Mouse (Mus musculus): ENCODE measurements around the gene Ap5m1. TPM values are rescaled to one million over a fixed set of nuclear protein-coding genes. Genes with fewer than 3 reads are reported as not detected.

Gene Ap5m1
- total and polyA plus RNA-seq, 2 experiments, result 6.7 to 15.7 TPM

DNA sequence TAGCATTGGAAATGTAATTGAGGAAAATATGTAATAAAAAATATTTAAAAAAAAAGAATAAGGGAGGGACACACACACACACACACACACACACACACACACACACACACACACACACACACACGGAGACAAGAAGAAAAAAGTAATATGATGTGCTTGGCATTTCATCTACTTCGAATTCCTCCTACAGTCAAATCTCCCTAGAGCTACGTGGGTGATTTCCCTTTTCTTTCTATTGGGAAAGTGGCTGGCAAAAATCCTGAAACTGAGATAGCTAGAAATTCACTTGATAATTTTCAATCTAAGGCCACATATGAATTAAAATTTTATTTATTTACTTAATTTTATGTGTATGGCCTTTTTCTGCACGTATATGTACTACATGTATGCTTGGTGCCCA is 20.3 kb upstream of the Ap5m1 start:
- Histone ChIP-seq H3K27ac (replicated peaks; ENCODE audit: insufficient read depth, low read depth, low read length) (no peak overlapping the region), H3K4me1 (ENCODE audit: control insufficient read depth, insufficient read depth, low read length) (no peaks in the 10 kb centered on the region), H3K27me3 (ENCODE audit: control insufficient read depth, insufficient read depth, low read length) (no peaks in the 10 kb centered on the region), H3K79me2 (ENCODE audit: control insufficient read depth, insufficient read depth, low read length) (no peaks in the 10 kb centered on the region; the same call in 1 of the 2 replicates), H3K9ac (ENCODE audit: low read depth, low read length) (no peak overlapping the region), H3K4me3 (ENCODE audit: insufficient read depth, low read depth, low read length) (no peak overlapping the region), H3K36me3 (ENCODE audit: control insufficient read depth, insufficient read depth, low read length) (peaks cover 4% of the 10 kb centered on the region; the same call in 1 of the 2 replicates)
- WGBS, result 94% methylated on average over 4 of the region's 4 CpGs
- TF ChIP-seq CTCF (IDR thresholded peaks at IDR 0.05; ENCODE audit: low read depth, low read length) (no peak), POLR2A (IDR thresholded peaks at IDR 0.05; ENCODE audit: extremely low read depth, insufficient read depth, low read length) (no peak)
- no peak for DNase-seq (ENCODE audit: extremely low read depth, low read depth, low spot score)

DNA sequence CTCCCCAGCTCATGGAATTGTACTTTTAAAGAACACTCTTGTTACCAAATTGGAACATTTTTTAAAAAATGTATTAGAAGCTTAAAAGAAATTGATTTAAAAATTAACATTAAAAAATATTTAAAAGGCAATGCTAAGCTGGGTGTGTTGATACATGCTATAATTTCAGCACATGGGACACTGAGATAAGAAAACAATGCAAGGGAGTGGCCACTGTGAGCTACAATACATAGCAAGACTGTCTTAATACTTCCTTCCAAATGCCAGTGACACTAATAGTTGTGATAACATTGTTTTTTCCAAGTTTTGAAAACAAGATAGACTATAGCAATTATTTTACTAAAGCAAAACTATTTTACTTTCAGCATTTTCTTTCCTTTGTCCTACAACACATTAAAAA is 16.4 kb upstream of the Ap5m1 start:
- H3K27me3 ChIP-seq (ENCODE audit: control insufficient read depth, insufficient read depth, low read length), result no peaks in the 10 kb centered on the region
- TF ChIP-seq POLR2A (IDR thresholded peaks at IDR 0.05; ENCODE audit: extremely low read depth, insufficient read depth, low read length) (no peak), CTCF (IDR thresholded peaks at IDR 0.05; ENCODE audit: low read depth, low read length) (no peak)
- no peak for DNase-seq (ENCODE audit: extremely low read depth, low read depth, low spot score)

DNA sequence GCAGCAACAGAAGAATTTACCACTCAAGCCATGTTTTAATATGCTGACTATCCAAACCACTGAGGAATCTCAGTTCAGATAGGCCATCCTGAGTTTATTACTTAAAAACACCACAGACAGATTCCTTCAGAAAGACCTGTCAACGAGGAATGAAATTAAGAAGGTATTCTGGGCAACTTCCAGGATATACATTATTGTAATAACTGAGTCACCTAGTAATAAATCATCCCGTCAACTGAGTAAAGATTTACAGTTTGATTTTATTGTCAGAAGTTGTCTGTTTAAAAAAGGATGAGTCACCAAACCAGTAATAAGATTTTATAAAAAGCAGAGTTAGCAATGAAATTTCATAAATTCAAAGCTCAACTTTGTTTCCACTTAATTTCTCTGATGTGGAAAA is 2.1 kb upstream of the Ap5m1 start:
- H3K4me3 ChIP-seq (ENCODE audit: insufficient read depth, low read depth, low read length), result no peak overlapping the region
- no peak overlapping the region for H3K27ac ChIP-seq (replicated peaks; ENCODE audit: insufficient read depth, low read depth, low read length)
- DNase-seq (ENCODE audit: extremely low read depth, low read depth, low spot score), result no peak
- H3K79me2 ChIP-seq (ENCODE audit: control insufficient read depth, insufficient read depth, low read length), result peaks cover 11% of the 10 kb centered on the region; the same call in 1 of the 2 replicates
- no peaks in the 10 kb centered on the region for H3K27me3 ChIP-seq (ENCODE audit: control insufficient read depth, insufficient read depth, low read length)
- 79% methylated on average over 2 of the region's 2 CpGs for WGBS
- peaks cover 2% of the 10 kb centered on the region; the same call in 1 of the 2 replicates for H3K4me1 ChIP-seq (ENCODE audit: control insufficient read depth, insufficient read depth, low read length)
- no peak for TF ChIP-seq POLR2A (IDR thresholded peaks at IDR 0.05; ENCODE audit: extremely low read depth, insufficient read depth, low read length)
- no peak for TF ChIP-seq CTCF (IDR thresholded peaks at IDR 0.05; ENCODE audit: low read depth, low read length)
- H3K36me3 ChIP-seq (ENCODE audit: control insufficient read depth, insufficient read depth, low read length), result no peaks in the 10 kb centered on the region
- no peak overlapping the region for H3K9ac ChIP-seq (ENCODE audit: low read depth, low read length)

More for the DNA sequence above, 16.4 kb upstream of the Ap5m1 start:
- Histone ChIP-seq H3K36me3 (ENCODE audit: control insufficient read depth, insufficient read depth, low read length) (peaks cover 7% of the 10 kb centered on the region; the same call in 1 of the 2 replicates), H3K27ac (replicated peaks; ENCODE audit: insufficient read depth, low read depth, low read length) (no peak overlapping the region), H3K79me2 (ENCODE audit: control insufficient read depth, insufficient read depth, low read length) (no peaks in the 10 kb centered on the region; the same call in 1 of the 2 replicates), H3K9ac (ENCODE audit: low read depth, low read length) (no peak overlapping the region), H3K4me3 (ENCODE audit: insufficient read depth, low read depth, low read length) (no peak overlapping the region), H3K4me1 (ENCODE audit: control insufficient read depth, insufficient read depth, low read length) (no peaks in the 10 kb centered on the region)

DNA sequence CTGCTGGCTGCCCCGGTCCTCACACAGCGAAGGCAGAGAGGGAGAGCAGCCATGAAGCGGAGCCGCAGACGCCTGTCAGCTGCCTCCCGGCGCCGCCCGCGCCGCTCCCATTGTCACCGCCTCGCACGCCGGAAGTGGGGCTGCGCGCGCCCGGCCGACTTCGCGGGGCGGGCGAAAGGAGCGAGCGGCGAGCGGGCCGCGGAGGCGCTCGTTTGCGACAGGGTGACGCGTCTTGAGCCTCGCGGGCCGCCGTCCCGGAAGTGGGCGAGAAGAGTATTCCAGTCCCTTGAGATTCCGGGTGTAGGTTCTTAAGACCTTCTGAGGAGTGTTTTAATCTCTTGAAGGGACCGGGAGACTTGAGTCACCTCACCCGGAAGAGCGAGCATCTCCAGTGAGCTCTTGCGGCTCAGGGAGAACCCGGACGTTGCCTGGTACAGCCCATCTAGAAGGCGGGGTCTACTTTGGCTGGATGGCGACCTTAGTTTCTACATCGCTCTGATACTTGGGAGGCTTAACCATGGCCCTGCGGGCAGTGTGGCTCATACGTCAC is 452 bp downstream of the Ap5m1 start, which contains the start of gene Exoc5:
Gene Exoc5, minus strand, starts transcription at position 380 of the 550 bp plus-strand sequence.
- WGBS, result under 1% methylated on average over 53 of the region's 53 CpGs
- TF ChIP-seq POLR2A (IDR thresholded peaks at IDR 0.05; ENCODE audit: extremely low read depth, insufficient read depth, low read length) (peak; percentile 77), CTCF (IDR thresholded peaks at IDR 0.05; ENCODE audit: low read depth, low read length) (no peak)
- peak; percentile 83 for DNase-seq (ENCODE audit: extremely low read depth, low read depth, low spot score)

DNA sequence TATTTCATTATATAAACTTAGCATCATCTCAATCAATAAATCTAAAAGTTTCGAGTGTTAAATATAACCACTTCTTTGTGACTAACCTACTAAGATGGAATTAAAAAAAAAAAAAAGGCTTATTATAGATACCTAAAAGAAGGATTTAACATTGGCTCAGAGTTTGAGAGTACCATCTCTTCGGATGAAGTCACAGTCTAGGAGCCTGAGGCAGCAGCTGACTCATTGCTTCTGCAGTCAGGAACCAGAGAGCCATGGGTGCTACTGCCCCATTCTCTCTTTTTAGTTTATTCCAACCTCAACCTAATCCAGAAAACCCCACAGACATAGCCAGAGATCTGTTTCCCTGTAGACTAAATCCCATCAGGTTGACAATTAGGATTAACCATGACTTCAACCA is 6.9 kb downstream of the Ap5m1 start:
- Histone ChIP-seq H3K36me3 (ENCODE audit: control insufficient read depth, insufficient read depth, low read length) (peaks cover 13% of the 10 kb centered on the region), H3K4me1 (ENCODE audit: control insufficient read depth, insufficient read depth, low read length) (no peaks in the 10 kb centered on the region; the same call in 1 of the 2 replicates), H3K79me2 (ENCODE audit: control insufficient read depth, insufficient read depth, low read length) (no peaks in the 10 kb centered on the region; the same call in 1 of the 2 replicates), H3K27me3 (ENCODE audit: control insufficient read depth, insufficient read depth, low read length) (no peaks in the 10 kb centered on the region), H3K27ac (replicated peaks; ENCODE audit: insufficient read depth, low read depth, low read length) (no peak overlapping the region), H3K4me3 (ENCODE audit: insufficient read depth, low read depth, low read length) (no peak overlapping the region), H3K9ac (ENCODE audit: low read depth, low read length) (no peak overlapping the region)
- TF ChIP-seq CTCF (IDR thresholded peaks at IDR 0.05; ENCODE audit: low read depth, low read length) (no peak), POLR2A (IDR thresholded peaks at IDR 0.05; ENCODE audit: extremely low read depth, insufficient read depth, low read length) (no peak)
- no peak for DNase-seq (ENCODE audit: extremely low read depth, low read depth, low spot score)
- 94% methylated on average over 2 of the region's 2 CpGs for WGBS

More for the DNA sequence above, 452 bp downstream of the Ap5m1 start, which contains the start of gene Exoc5:
- Histone ChIP-seq H3K27me3 (ENCODE audit: control insufficient read depth, insufficient read depth, low read length) (no peaks in the 10 kb centered on the region), H3K4me1 (ENCODE audit: control insufficient read depth, insufficient read depth, low read length) (peaks cover 2% of the 10 kb centered on the region; the same call in 1 of the 2 replicates), H3K4me3 (ENCODE audit: insufficient read depth, low read depth, low read length) (peak within 1 kb of the TSS; percentile 99), H3K79me2 (ENCODE audit: control insufficient read depth, insufficient read depth, low read length) (peaks cover 9% of the 10 kb centered on the region; the same call in 1 of the 2 replicates), H3K27ac (replicated peaks; ENCODE audit: insufficient read depth, low read depth, low read length) (peak within 1 kb of the TSS; percentile 97), H3K9ac (ENCODE audit: low read depth, low read length) (peak within 1 kb of the TSS; percentile 100), H3K36me3 (ENCODE audit: control insufficient read depth, insufficient read depth, low read length) (no peaks in the 10 kb centered on the region)

DNA sequence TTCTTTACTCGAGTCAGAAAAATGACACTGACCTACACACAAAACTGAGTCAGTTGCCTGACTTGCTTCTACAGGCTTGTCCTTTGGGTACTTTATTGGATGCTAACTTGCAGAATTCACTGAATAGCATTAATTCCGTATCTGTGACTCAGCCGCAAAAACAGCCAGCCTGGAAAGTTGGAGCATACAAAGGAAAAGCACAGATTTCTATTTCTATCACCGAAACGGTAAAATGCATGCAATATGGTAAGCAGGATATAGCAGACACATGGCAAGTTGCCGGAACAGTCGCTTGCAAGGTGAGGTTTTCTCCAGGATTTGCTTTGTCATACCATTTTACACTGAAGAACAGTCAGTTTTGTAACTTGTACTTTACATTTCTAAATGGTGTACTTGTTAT is 8.0 kb downstream of the Ap5m1 start:
- H3K4me1 ChIP-seq (ENCODE audit: control insufficient read depth, insufficient read depth, low read length), result no peaks in the 10 kb centered on the region
- no peak for TF ChIP-seq CTCF (IDR thresholded peaks at IDR 0.05; ENCODE audit: low read depth, low read length)
- no peak for TF ChIP-seq POLR2A (IDR thresholded peaks at IDR 0.05; ENCODE audit: extremely low read depth, insufficient read depth, low read length)
- no peak overlapping the region for H3K27ac ChIP-seq (replicated peaks; ENCODE audit: insufficient read depth, low read depth, low read length)
- H3K4me3 ChIP-seq (ENCODE audit: insufficient read depth, low read depth, low read length), result no peak overlapping the region
- H3K79me2 ChIP-seq (ENCODE audit: control insufficient read depth, insufficient read depth, low read length), result no peaks in the 10 kb centered on the region; the same call in 1 of the 2 replicates
- H3K27me3 ChIP-seq (ENCODE audit: control insufficient read depth, insufficient read depth, low read length), result no peaks in the 10 kb centered on the region
- DNase-seq (ENCODE audit: extremely low read depth, low read depth, low spot score), result no peak
- no peak overlapping the region for H3K9ac ChIP-seq (ENCODE audit: low read depth, low read length)
- peaks cover 13% of the 10 kb centered on the region for H3K36me3 ChIP-seq (ENCODE audit: control insufficient read depth, insufficient read depth, low read length)
- WGBS, result 98% methylated on average over 7 of the region's 7 CpGs
